Mouse (Mus musculus) cerebellum, adult (tissue): Measurements from ENCODE around the gene Ptms.

Experiments
- ATAC-seq: cut with Nextera tagmentation; 2 replicates; pipeline ENCODE4 v1.9.2; 2017; ENCODE audit warnings: mild to moderate bottlenecking, moderate library complexity, mixed read lengths; ENCODE audit not compliant: insufficient number of reproducible peaks, low FRiP score, low TSS enrichment

Ptms gene

DNA sequence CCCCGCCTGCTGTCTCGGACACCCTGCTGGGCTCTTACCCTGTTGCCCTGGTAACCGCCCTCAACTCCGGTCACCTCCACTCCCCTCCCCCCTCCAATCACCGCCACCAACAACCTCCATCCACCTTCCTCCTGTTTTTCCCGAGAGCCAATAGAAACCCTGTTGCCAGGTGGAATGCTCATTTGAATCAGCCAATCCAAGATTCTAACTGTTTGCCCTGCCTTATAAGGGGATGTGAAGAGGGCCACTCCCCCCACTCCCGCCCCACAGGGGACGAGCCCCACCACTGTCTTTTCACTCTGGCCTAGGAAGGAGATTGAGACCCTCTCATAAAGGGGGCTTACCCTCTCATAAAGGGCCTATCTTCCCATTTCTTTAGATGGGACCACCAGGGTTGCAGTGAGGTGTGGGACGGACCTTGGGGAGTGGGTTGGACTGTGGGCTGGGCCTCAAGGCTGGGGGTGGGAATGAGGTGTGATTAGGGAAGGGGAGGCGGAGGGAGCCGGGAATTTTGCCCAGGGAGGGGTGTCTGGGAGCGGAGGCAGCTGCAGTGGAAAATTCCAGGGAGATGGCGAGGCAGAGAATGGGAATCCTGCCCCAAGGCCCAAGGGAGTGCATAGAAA lies at the start of gene Ptms:
TSS of gene Ptms (minus strand) at position 409 of the 623 bp plus-strand sequence.
- ATAC-seq = peak; percentile 77

GRCm38 (mm10) chr6:124967766-124968165 lies 47.9 kb upstream of the Ptms start:
- ATAC-seq = no peak

DNA sequence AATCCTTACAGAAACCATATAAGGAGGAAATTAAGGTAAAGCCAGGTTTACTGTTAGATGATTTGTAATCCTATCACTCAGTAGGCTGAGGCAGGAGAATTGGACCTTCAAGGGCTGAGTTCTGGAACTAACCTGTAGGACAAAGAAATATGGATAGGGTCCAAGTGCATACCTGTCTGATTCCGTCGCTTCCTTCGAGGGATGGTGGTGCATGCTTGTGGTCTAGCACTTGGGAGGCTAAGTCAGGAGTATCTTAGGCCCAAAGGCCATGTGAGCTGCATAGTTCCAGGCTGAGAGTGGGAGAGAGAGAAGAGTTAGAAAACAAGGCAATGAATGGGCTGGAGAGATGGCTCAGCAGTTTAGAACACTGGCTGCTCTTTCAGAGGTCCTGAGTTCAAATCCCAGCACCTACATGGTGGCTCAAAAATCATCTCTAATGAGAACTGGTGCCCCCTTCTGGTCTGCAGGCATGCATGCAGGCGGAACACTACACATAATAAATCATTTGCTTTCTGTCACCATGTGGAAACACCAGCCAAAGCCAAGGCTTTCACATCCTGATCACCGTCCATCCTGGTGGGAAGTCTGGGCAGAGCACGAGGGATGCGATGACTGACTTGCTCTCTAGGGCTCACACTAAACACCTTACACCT lies 46.7 kb upstream of the Ptms start:
- no peak for ATAC-seq

GRCm38 (mm10) chr6:124965747-124966146 lies 45.8 kb upstream of the Ptms start:
- no peak for ATAC-seq

- ATAC-seq = peak; percentile 92
These were observed 45.3 kb upstream of the Ptms start, which contains the start of gene Cops7a for GRCm38 (mm10) chr6:124965088-124965719. TSS of gene Cops7a (minus strand) at chr6:124965538.

- no peak for ATAC-seq
These were observed 44.7 kb upstream of the Ptms start for GRCm38 (mm10) chr6:124964638-124965037.

DNA sequence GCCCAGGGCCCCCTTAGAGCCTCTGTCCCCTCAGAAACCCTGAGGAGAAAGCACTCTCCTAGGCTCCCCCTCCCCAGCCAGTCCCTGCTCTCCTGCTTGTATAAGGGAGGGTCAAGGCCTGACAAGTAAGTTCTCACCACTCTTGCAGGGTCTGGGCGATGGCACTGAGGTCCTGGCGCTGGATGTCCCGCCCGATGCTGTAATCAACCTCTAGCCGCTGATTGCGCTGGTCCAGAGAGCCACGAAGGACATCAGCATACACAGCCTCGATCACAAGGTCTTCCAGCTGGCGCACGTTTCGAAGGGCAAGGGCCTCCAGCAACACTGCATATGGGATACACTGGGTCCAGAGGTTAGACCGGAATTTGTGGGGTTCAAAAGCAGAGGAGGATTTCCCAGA lies 41.1 kb upstream of the Ptms start:
- no peak for ATAC-seq

- ATAC-seq = no peak
These were observed 40.1 kb upstream of the Ptms start for GRCm38 (mm10) chr6:124959960-124960359.

- ATAC-seq = no peak
These were observed 38.2 kb upstream of the Ptms start for GRCm38 (mm10) chr6:124958127-124958526.

DNA sequence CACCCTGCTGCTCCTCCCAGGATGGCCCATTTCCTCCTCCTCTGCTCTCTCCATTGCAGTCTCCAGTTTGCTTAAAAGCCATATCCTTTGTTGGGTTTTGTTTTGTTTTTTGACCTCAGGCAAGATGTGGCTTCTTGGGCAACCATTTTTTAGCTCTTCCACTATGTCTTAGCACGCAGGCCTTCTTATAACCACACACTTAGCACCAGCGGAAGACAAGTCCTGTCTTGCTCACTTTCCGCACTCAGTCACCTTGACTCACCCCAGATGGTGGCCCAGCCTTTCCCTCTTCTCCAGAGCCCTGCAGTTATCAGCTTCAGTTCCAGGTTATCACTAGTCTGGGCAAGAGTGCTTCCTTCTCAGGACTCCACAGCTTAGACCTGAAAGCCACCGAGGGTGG lies 35.3 kb upstream of the Ptms start:
- ATAC-seq = no peak

DNA sequence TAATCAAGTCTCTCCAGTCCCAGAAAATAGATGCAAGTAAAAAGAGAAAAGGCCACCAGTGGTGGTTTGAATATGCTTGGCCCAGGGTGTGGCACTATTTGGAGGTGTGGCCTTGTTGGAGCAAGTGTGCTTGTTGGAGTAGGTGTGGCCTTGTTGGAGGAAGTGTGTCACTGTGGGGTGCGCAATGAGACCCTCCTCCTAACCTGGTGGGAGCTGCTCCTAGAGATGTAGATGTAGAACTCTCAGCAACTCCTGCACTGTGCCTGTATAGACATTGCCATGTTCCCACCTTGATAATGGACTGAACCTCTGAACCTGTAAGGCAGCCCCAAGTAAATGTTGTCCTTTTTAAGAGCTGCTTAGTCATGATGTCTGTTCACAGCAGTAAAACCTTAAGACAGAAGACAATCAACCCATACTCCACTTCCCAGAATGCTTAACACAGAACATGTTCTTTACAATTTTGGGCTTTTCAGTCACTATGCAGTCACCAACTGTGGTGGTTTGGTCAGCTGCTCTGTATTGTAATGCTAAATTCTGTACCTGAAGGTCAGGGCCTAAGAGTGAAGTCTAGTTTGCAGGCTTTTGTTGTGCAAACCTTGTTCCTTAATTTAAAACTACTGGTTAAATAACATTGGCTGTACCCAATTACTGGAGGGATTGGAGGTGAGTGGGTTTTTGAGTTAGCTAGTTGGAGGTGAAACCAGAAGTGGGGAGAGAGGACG lies 34.2 kb upstream of the Ptms start:
- ATAC-seq = no peak

DNA sequence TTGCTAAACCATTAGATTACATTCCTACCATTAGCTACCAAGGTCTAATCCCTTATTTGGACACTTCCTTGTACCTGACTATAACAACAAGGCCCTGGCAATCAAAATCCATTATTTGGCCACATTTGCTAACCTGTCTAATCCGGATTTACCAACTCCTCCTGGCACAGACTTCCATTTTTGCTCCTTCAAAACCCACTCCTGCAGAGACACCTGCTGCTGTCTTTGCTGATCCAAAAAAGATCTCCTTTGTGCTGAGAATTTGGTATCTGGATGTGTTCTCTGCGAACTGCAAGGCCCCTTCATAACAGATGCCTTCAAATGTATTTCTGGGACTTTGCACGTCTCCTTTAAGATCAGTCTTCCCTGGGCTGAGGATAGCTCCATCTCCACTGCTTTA lies 23.6 kb upstream of the Ptms start:
- no peak for ATAC-seq

DNA sequence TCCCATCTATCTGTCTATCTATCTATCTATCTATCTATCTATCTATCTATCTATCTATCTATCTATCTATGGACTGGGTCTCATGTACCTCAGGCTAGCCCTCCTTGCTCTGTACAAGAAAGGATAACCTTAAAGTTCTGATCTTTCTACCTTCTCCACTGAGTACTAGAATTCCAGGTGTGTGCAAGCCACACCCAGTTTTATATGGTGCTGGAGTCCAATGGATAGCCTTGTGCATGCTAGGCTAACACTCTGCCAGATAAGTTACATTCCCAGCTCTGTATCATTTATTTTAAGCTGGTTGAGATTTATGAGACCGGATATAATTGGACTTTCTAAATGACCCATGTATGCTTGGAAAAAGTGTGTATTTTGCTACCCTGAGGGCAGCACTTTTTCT lies 21.8 kb upstream of the Ptms start:
- ATAC-seq = no peak

DNA sequence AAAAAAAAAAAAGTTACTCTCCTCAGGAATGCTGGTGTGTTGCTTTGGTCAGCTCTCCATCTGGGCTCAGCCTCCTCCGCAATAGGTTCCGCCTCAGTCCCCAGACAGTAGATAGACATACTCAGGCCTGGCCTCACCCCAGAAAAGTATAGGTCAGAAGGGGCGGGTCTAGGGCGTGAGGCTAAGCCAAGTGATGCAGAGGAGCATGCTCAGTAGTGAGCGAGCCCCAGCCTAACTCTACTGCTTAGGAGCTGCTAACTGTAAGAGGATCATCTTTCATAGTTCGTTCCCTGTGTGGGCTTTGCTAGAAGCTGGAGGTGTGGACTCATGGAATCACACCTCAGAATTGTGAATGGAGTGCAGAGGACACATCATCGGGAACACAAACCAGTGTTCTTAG lies 18.7 kb upstream of the Ptms start:
- no peak for ATAC-seq

DNA sequence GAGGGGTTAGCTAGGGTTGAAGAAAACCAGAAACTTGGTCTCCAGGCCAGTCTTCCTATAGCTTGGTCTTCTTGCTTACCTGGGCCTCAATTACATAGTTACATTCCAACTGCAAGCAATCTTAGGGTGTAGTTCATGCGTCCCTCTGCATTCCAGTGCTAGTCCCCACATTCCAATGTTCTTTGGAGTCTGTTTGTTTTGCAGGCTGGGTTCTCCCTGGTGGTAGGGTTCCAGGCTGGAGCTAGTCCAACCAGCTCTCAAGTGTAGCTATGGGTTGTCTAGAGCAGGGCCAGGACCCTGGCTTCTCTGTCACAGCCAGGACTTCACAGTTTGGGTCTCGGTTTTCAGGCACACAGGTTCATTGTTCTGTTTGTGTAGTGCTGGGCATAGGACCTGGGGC lies 17.6 kb upstream of the Ptms start:
- ATAC-seq = no peak

DNA sequence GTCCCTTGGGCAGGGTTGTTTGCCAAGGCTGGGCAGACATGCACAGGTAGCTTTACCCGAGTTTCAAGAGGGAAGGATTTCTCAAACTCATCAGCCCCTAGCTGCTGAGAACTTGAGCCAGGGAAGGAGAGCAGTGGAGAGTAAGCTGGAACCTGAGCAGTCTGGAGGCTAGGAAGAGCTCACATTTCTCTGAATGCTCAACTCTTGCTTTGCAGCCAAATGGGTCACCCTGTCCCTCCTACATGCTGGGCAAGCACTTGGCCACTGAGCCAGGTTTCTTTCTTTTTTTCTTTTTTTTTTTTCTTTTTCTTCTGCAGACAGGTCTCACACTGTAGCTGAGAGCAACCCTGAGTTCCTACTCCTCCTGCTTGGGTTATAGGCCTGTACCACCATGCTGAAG lies 16.8 kb upstream of the Ptms start:
- ATAC-seq = no peak

- no peak for ATAC-seq
These were observed 14.8 kb upstream of the Ptms start for GRCm38 (mm10) chr6:124934670-124935069.

- ATAC-seq = no peak
These were observed 13.2 kb upstream of the Ptms start for GRCm38 (mm10) chr6:124933127-124933526.

DNA sequence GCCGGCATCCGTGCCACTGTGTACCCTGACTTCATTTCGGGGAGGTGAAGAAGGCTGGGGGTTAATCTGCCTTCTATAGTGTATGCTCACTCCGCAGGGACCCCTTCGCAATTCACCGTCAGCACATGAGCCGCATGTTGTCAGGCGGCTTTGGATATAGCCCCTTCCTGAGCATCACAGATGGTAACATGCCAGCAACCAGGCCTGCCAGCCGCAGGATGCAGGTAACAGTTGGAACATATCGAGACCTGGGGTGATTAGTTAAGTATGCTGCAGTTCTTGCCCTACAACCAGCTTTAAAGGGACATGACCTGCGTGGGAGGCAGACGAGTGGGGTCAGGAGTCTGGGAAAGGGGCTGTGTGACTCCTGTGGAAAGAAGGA lies 12.4 kb upstream of the Ptms start:
- ATAC-seq = no peak

DNA sequence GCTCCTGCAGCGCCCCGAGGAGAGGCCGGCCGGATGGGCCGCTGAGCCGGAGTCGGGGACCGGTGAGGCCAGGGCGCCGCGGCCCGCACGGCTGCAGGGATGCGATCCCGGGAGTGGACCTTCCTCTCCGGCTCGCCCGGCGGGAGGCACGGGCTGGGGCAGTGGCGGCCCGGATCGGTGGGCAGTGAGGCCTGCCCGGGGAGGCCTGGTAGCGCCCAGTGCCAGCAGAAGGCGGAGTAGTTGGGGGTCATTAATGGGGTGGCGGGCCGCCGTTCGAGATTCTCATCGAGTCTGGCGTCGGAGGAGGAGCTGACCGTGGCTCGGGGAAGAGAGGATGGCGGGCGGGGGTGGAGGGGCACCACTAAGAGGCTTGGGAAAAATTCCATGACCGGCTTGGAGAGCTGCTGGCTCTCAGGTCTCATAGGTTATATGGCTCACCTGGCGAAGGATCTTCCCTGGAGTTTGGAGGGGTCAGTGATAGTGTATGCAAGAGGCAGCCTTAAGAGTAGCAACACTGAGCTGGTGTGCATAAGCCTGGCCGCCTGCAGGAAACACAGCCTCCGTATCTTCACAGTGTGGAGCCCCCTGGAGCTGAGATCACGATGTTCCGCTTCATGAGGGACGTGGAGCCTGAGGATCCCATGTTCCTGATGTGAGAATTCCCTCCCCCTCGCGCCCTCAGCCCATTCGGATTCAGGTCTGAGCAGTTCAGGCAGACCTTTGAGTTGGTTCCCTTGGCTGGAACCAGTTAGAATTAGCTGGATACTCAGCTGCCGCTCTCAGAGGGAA lies 11.8 kb upstream of the Ptms start:
- ATAC-seq = peak; percentile 27
